Mouse (Mus musculus) lung, postnatal 36 days (tissue): ENCODE data around the gene Cdhr3.
A peak's percentile ranks its signal among the peaks of the same experiment; 100 is the strongest.
"Not testable (repeated sequence)": the region's sequence is repeated elsewhere in the genome, so short reads cannot be mapped to it uniquely, and the experiment has no call there.

ENCODE experiments used
- DNase-seq: peaks from one replicate; pipeline ENCODE4 v3.0.0; 2022; ENCODE audit warnings: mixed read lengths

Cdhr3 gene

DNA sequence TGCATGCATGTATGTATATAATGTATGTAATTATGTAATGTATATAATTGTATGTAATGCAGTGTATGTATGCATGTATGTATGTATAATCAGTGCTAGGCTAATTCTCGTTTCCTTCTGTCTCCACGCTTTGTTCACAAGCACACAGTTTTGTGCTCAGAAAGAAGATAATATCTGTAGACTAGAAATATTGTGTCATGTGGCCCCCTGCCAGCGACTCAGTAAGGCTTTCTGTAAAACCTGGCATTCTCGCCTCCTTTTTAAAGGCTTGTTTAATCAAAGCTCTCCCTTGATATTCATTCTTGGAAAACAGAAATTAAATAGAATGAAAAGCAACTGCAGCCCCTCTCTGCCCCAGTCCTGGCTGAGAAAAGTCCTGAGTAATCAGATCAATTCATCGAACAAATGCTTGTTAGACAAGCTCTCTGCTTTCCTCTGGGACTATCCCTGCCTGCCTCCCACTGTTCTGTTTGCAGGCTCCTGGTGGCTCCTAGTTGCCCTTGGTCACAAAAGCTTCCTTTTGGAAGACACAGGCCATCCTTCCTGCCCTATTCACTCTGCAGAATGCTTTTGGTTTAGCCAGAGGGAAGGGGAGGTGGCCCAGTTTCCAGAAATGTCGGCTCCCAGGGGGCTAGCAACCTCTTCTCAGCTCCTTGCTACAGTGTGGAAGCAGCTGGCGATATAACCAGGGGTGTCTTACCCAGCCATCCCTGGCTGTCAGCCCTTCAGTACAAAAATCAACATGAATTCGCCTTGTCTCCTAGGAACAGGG is 20.6 kb downstream of the Cdhr3 start:
- no peak for DNase-seq

DNA sequence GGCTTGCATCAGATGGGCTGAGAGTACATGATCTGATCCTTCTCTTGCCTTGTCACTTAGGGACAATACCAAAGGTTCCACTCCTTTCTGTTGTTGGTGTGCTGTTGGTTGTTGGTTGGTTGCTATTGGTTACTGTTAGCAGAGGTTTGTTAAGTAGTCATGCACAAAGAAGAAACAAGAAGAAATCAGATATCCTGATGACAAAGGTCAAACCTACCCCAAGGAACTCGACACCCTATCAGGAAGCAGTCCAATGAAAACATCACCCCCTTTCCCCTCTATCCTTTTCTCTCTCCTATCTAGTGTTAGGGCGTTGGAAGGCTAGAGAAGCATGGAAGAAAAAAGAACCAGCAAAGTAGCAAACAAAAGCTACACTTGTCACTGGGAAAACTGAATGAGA is 23.7 kb downstream of the Cdhr3 start:
- DNase-seq, result no peak

DNA sequence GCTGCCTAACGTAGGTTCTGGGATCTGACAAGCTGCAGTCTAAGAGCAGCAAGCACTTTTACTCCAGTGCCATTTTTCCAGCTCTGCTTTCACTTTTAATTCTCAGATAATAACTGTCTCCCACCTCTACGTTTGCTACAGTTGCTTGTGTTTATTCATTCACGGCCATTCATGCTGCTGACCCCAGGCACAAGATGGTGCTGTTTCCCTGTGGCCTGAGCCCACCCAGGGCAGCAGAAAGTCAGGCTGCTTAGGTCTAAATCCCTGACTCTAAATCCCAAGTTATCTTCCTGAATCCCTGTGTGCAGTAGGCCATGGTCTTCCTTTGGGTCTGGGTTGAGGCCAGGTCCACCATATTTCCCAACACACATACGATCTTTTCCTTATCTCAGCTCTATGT is 26.3 kb downstream of the Cdhr3 start:
- no peak for DNase-seq

- DNase-seq, result no peak
These were observed 27.5 kb downstream of the Cdhr3 start for GRCm38 (mm10) chr12:33065162-33065561.

DNA sequence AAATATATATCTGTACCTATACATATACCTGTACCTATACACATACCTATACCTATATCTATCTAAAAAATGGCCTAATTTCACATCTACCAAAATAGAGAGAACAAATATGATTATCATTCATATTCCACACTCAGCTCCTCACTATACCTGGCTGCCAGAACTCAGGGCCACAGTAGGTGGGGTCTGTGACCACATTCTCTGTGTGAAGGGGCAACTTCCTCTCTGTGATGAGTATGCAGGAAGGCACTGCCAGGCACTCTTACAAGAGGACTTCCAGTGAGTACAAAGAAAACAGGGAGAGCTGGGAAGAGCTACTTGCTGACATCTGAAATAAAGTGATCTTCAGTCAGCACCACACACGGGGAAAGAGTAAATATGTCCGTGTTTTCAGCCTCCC is 28.4 kb downstream of the Cdhr3 start:
- no peak for DNase-seq

GRCm38 (mm10) chr12:33063250-33063649 is 29.4 kb downstream of the Cdhr3 start:
- no peak for DNase-seq

DNA sequence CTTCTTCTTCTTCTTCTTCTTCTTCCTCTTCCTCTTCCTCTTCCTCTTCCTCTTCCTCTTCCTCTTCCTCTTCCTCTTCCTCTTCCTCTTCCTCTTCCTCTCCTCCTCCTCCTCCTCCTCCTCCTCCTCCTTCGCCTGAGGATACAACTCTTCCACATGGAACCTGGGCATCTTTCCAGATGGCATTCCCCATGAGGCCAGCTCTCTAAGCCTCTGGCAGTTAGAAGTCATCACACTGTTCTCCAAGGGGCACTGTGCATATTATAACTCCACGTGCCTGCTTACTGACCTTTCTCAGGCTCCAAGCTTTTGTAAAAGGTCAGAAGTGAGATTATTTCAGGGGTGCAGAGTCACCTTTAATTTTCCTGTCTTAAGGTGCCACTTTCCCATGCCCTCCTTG is 30.3 kb downstream of the Cdhr3 start:
- DNase-seq, result not testable (repeated sequence)

DNA sequence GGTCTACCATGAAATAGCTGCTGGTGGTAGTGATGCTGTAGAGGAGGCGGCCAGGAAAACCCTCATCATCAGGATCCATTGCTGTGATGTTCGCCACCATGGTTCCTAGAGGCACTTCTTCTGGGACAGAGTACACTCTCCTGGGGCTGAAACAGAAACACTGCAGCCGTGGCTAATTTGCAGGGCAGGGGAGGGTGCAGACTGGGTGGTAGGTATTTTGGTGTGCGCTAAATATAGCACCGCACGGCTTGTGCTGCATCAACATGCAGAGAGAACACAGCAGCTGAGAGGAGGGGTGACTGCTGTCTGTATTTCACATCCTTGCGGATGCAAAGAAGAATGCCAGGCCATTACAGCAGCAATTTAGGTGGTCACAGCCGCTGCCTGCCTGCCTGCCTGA is 31.0 kb downstream of the Cdhr3 start:
- no peak for DNase-seq

GRCm38 (mm10) chr12:33057231-33058048 is 35.2 kb downstream of the Cdhr3 start:
- DNase-seq, result peak; percentile 45

DNA sequence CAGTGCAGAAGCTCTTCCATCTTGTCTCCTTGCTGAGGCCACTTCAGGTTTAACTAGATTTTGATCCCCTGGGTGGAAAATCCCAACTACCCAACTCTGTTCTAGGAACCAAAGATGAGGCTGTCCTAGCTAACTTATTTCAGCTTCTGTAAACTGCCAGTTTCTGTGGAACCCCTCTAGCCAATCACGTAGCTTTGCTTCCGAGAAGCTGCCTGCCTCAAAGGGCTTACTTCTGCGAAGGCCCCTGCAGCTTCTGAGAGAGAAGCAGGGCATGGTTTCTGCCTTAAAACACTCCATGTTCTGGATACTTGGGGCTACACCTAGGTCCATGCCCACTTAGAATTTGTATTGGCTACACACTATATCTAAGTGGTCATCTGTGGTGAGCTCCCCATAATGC is 36.1 kb downstream of the Cdhr3 start:
- no peak for DNase-seq

DNA sequence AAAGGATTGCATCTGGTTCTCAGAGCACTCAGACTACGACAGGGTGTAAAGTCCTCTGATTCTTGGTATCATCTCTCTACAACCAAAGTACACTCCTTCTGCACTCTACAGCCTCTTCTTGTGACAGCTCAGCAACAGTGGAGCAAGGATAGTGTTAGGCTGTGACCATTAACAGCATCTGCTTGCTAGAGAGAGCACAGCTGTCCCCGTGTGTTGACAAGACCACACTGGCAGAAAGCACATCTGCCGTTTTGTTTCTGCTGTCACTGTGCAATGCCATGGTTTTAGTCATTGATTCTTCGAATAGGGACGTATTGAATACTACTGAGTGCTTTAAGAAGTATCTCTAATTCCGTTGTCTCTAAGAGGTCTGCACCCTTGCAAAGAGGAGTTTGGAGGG is 36.6 kb downstream of the Cdhr3 start:
- DNase-seq, result no peak

DNA sequence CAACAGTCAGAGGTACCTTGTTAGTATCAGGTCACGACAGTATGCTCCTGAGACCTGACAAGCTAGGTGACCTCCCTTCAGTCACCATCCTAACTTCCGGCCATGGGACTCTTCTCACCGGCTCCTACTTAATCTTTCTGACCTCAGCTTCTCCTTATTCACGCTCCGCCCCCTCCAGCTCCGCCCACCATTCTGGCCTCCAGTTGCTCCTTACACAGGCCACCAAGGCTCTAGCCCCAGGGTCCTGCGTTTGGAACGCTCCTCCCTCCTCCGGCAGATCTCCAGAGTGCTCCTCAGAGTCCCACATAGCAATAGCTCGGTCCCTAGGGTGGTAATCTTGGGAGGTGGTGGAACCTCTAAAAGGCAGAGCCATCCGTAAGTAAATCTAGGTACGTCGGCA is 38.9 kb downstream of the Cdhr3 start:
- no peak for DNase-seq

DNA sequence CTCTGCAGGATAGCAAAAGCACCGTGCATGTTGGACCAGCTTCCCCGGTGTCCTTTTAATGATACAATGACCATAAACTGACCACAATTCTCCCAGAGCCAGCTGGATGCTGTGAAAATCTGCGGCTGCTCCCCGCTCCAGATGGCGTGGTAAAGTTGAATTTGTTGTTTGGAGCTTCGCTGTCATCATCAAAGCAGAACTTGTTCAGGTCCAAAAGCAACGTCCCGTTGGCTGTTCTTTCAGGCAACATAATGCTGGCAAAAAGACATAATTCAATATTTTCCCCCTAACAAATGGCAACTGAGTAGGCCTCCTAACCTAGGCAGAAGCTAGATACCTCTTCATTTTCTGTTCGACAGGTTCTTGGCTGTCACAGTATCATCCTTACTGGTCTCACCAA is 39.4 kb downstream of the Cdhr3 start:
- no peak for DNase-seq

DNA sequence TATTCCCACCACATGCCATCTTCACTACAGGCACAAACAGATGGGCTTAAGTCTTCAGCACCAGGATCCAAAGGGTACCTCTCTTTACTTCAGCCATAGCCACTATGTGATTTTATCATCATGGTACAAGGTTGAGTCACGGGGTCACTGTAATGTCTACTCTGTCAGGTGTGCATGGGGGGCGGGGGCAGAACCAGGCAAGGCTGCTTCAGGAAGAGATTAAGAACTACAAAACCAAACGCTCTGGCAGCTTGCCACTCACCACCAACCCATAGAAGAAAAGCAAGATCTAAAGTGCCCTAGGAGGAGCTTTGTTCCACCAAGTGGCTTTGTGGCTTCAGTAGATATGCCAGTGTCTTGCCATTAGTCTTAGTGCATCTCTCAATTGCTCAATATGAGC is 44.3 kb downstream of the Cdhr3 start:
- DNase-seq, result peak; percentile 46

- no peak for DNase-seq
These were observed 46.2 kb downstream of the Cdhr3 start for GRCm38 (mm10) chr12:33046434-33046833.

- peak; percentile 52 for DNase-seq
These were observed 46.9 kb downstream of the Cdhr3 start for GRCm38 (mm10) chr12:33045533-33046361.

- no peak for DNase-seq
These were observed 51.2 kb downstream of the Cdhr3 start for GRCm38 (mm10) chr12:33041476-33041875.

- DNase-seq, result no peak
These were observed 51.9 kb downstream of the Cdhr3 start for GRCm38 (mm10) chr12:33040811-33041210.

- no peak for DNase-seq
These were observed 54.0 kb downstream of the Cdhr3 start for GRCm38 (mm10) chr12:33038676-33039075.

DNA sequence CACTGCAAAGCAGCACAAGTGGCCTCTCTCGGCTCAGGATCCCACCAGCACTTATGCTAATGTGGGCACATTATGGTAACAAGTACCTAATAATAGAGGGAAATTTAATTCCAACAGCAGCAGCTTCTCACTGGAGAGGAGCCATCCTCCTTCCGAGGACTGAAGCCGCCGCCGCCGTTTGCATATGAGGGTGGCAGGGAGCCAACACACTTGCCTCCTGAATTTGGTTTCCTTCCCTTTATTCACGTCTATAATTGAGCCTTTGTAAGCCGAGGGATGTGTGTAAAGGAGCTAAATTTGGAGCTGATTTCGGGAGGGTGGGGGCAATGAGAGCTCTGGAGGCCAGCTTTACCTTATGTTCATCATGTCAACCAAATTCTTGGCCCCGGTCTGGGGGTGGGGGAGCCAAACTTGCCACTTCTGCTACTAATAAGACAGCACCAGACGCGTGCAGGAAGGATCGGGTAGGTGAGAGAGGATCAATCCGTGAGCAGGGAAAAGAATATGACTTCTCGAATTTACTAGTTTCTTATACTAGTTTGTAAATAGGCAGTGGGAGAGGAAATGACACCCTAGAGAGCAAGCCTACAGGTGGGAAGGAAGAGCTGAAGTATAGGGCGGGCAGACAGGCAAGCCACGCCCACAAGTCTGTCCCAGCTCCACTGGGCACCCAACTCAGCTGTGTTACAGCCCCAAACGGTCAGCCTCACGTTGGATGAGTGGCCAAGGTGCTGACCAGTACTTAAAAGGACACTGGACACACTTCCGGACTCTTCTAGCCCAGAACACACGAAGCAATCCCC is 56.8 kb downstream of the Cdhr3 start:
- peak; percentile 60 for DNase-seq

DNA sequence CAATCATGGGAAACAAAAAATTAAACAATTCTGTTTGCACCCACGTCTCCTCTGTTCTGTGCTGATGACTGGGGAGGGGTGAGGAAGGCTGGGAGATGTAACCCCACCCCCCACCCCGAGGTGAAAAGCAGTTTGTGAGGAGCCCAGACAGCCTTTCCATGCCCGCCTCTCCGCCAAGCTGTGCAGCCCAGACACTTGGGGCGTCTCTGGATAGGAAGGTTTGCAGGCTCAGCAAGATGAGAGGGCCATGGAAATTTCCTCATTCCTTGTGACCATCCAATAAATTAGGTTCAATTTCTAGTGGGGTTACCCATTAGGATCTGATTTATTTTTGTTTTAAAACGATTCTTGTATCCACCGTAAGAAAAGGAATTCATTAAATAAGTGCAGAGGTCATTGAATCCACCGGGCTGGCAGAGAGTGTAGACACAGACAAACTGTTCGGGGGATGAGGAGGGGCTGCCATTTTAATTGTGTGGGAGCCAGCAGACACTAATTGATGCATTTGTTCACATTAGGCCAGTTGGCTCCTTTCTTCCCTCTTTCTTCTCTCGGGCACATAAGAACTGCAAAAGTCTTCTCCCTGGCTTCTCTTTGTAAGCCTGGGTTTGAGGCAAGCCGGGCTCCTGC is 57.5 kb downstream of the Cdhr3 start:
- no peak for DNase-seq
